Mouse (Mus musculus): ENCODE results near the gene Rangrf. TPM values are rescaled to one million over a fixed set of nuclear protein-coding genes. Genes with fewer than 3 reads are reported as not detected.

Gene Rangrf
- total and polyA plus RNA-seq, 3 experiments = 80.7 to 145 (median 100) TPM

DNA sequence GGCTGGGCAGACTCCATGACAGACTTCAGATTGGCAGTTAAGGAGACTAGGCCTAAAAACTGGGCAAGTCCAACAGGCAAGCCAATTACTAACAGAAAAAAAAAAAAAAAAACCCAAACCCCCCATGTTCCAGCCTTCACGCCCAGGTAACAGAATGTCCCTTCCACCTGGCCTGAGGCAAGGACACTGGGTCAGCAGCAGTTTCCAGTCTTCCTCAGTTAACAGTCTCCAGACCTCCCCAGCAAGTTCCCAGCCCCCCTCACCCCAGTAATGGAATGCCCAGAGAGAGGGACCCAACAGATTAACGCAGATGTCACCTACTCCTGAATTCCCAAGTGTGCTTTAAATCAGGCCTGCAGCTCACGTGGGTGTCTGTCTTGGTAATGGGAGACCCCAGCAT is 51.8 kb downstream of the Rangrf start:
- WGBS = 82% methylated on average over 3 of the region's 3 CpGs
- intact Hi-C loops (cut with DNase I) = no loop called here
- no peaks in the 10 kb centered on the region for H3K27me3 ChIP-seq (ENCODE audit: control insufficient read depth, insufficient read depth, low read length)

More for the DNA sequence above, 51.8 kb downstream of the Rangrf start:
- Histone ChIP-seq H3K9ac (ENCODE audit: low read depth, low read length) (no peak overlapping the region), H3K4me3 (no peak overlapping the region), H3K36me3 (ENCODE audit: control insufficient read depth, insufficient read depth, low read length) (no peaks in the 10 kb centered on the region), H3K4me1 (ENCODE audit: control insufficient read depth, insufficient read depth, low read length) (no peaks in the 10 kb centered on the region), H3K79me2 (replicated peaks; ENCODE audit: control insufficient read depth, insufficient read depth, low read length) (no peaks in the 10 kb centered on the region), H3K27ac (no peak overlapping the region)
- no peak for DNase-seq
- TF ChIP-seq POLR2A (IDR thresholded peaks at IDR 0.05; ENCODE audit: insufficient read depth, low read depth, low read length) (no peak), EP300 (IDR thresholded peaks at IDR 0.05; ENCODE audit: insufficient read depth, low read depth, low read length) (no peak), CTCF (IDR thresholded peaks at IDR 0.05) (no peak)

Small RNA genes lying within 50 kb of the gene (microRNA-seq; reads per million reads assigned to microRNA genes)
- gene Mir3062 = 0 reads per million in 2 experiments

Other genes starting within 250 kb of the Rangrf start
- 10 to 100 TPM; 60.4 to 63.7 TPM for gene Ndel1, start 103.3 kb downstream of the Rangrf start, total RNA-seq (2021)
- gene Ndel1, start 103.3 kb downstream of the Rangrf start, polyA plus RNA-seq (2012; rRNA removed) = 45.5 and 64.1 TPM in 2 replicates
- under 1 TPM; 0.07 to 0.13 TPM for gene Rnf222, start 86.6 kb downstream of the Rangrf start, total RNA-seq (2021)
- gene Rnf222, start 86.6 kb downstream of the Rangrf start, polyA plus RNA-seq (2012; rRNA removed) = 0.12 TPM in 2 replicates
- gene Rpl26, start 73.6 kb downstream of the Rangrf start, total RNA-seq (2021) = 100 to 1,000 TPM; 648 to 707 TPM
- gene Rpl26, start 73.6 kb downstream of the Rangrf start, polyA plus RNA-seq (2012; rRNA removed) = 494 and 639 TPM in 2 replicates
- not detected for gene Odf4, start 48.1 kb downstream of the Rangrf start, total RNA-seq (2021)
- gene Odf4, start 48.1 kb downstream of the Rangrf start, polyA plus RNA-seq (2012; rRNA removed) = 0.25 and 0.41 TPM in 2 replicates
- 10 to 100 TPM; 27.8 to 28.5 TPM for gene Arhgef15, start 17.7 kb downstream of the Rangrf start, total RNA-seq (2021)
- gene Arhgef15, start 17.7 kb downstream of the Rangrf start, polyA plus RNA-seq (2012; rRNA removed) = 52.9 and 77.3 TPM in 2 replicates
- gene Slc25a35, start 7.1 kb downstream of the Rangrf start, total RNA-seq (2021) = 1 to 10 TPM; 4.2 to 5.3 TPM
- gene Slc25a35, start 7.1 kb downstream of the Rangrf start, polyA plus RNA-seq (2012; rRNA removed) = 21.6 and 24.2 TPM in 2 replicates
- 1 to 10 TPM; 5.9 to 6.4 TPM for gene Pfas, start 33.3 kb upstream of the Rangrf start, total RNA-seq (2021)
- gene Pfas, start 33.3 kb upstream of the Rangrf start, polyA plus RNA-seq (2012; rRNA removed) = 8.5 and 11.5 TPM in 2 replicates
- gene Ctc1, start 40.7 kb upstream of the Rangrf start, total RNA-seq (2021) = 10 to 100 TPM; 10.7 to 15.7 TPM
- 21.5 and 26.8 TPM in 2 replicates for gene Ctc1, start 40.7 kb upstream of the Rangrf start, polyA plus RNA-seq (2012; rRNA removed)
- under 1 TPM; 0.21 to 0.59 TPM for gene Aurkb, start 70.5 kb upstream of the Rangrf start, total RNA-seq (2021)
- gene Aurkb, start 70.5 kb upstream of the Rangrf start, polyA plus RNA-seq (2012; rRNA removed) = 0.61 and 1.1 TPM in 2 replicates
- 10 to 100 TPM; 15.3 to 17.8 TPM for gene Borcs6, start 84.5 kb upstream of the Rangrf start, total RNA-seq (2021)
- 13.0 and 14.2 TPM in 2 replicates for gene Borcs6, start 84.5 kb upstream of the Rangrf start, polyA plus RNA-seq (2012; rRNA removed)
- 1 to 10 TPM; 5.6 to 6.6 TPM for gene Tmem107, start 95.6 kb upstream of the Rangrf start, total RNA-seq (2021)
- 15.9 and 26.1 TPM in 2 replicates for gene Tmem107, start 95.6 kb upstream of the Rangrf start, polyA plus RNA-seq (2012; rRNA removed)
- gene Vamp2, start 113.3 kb upstream of the Rangrf start, total RNA-seq (2021) = 10 to 100 TPM; 63.4 to 70.8 TPM
- 83.0 and 90.0 TPM in 2 replicates for gene Vamp2, start 113.3 kb upstream of the Rangrf start, polyA plus RNA-seq (2012; rRNA removed)
- gene Per1, start 120.0 kb upstream of the Rangrf start, total RNA-seq (2021) = 10 to 100 TPM; 44.4 to 79.8 TPM
- 18.0 and 36.4 TPM in 2 replicates for gene Per1, start 120.0 kb upstream of the Rangrf start, polyA plus RNA-seq (2012; rRNA removed)
- gene Hes7, start 145.2 kb upstream of the Rangrf start, total RNA-seq (2021) = under 1 TPM in 1 of 2 experiments, not detected in 1; 0.11 TPM
- 0.10 TPM in 1 of 2 replicates, not detected in the other for gene Hes7, start 145.2 kb upstream of the Rangrf start, polyA plus RNA-seq (2012; rRNA removed)
- under 1 TPM; 0.21 to 0.23 TPM for gene 9130213A22Rik, start 147.4 kb upstream of the Rangrf start, total RNA-seq (2021)
- 0.82 and 1.00 TPM in 2 replicates for gene 9130213A22Rik, start 147.4 kb upstream of the Rangrf start, polyA plus RNA-seq (2012; rRNA removed)
- gene Aloxe3, start 150.7 kb upstream of the Rangrf start, total RNA-seq (2021) = under 1 TPM; 0.05 to 0.07 TPM
- gene Aloxe3, start 150.7 kb upstream of the Rangrf start, polyA plus RNA-seq (2012; rRNA removed) = 0.16 TPM in 1 of 2 replicates, not detected in the other
- not detected for gene Alox12b, start 181.8 kb upstream of the Rangrf start, total RNA-seq (2021)
- gene Alox12b, start 181.8 kb upstream of the Rangrf start, polyA plus RNA-seq (2012; rRNA removed) = 0.04 TPM in 1 of 2 replicates, not detected in the other
- gene Alox8, start 222.7 kb upstream of the Rangrf start, total RNA-seq (2021) = 1 to 10 TPM in 1 of 2 experiments, under 1 TPM in 1; 0.84 to 1.6 TPM
- gene Alox8, start 222.7 kb upstream of the Rangrf start, polyA plus RNA-seq (2012; rRNA removed) = 0.68 TPM in 1 of 2 replicates, not detected in the other